Mouse (Mus musculus) CD4-positive, CD25-positive, alpha-beta regulatory T cell, adult 4 months (primary cell): ENCODE measurements around the gene Gpr108. TPM values are rescaled to one million over a fixed set of nuclear protein-coding genes. Genes with fewer than 3 reads are reported as not detected.
"Not testable (repeated sequence)": the region's sequence is repeated elsewhere in the genome, so short reads cannot be mapped to it uniquely, and the experiment has no call there.

Experiments
- ATAC-seq: one replicate; pipeline ENCODE4 v1.8.0; 2017
- polyA plus RNA-seq, 2 experiments: library from polyadenylated mRNA; unstranded; fragments of 100-300 nt; shearing (Covaris generic); gene quantifications; one replicate each; pipeline ENCODE4 v1.2.1; 2017

Gene Gpr108
- 10 to 100 TPM; 62.0 to 94.4 TPM for polyA plus RNA-seq

DNA sequence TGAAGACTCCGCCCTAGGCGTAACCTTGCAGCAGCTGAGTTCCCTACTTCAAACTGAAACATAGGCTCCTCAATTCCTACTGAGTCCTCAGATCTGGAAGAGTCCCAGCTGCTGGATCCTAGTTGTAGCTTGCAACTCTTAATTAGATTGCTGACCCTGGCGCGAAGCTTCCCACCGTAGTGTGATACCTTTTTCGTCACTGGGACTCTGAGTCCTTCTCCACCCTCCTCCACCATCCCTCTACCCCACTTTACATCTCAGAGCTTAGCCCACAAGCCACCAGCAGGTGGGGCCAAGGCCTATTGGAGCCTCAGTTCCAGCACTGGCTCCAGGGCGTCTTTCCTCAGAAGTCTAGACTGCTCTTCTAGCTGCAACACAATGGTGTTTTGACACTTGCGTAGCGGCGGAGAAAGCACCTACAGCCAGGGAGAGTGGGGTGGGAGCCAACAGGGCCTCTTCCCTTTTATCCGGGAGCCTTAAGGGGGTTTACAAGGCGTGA is at the start of gene Gpr108:
Gene Gpr108 (minus strand): TSS at position 246 of the 499 bp plus-strand sequence.
- ATAC-seq = peak; percentile 62

DNA sequence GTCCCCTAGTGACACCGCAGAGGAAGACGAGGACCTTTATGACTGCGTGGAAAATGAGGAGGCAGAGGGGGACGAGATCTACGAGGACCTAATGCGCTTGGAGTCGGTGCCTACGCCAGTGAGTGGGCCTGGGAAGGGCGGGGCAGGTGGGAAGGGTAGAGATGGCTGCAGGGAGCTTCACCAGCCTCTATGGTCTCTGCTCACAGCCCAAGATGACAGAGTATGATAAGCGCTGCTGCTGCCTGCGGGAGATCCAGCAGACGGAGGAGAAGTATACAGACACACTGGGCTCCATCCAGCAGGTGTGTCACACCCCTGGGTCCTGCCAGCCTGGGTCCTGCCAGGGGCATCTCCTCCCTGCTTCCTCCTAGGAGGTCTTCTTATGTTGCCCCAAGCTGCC is 48.8 kb upstream of the Gpr108 start:
- ATAC-seq = no peak

DNA sequence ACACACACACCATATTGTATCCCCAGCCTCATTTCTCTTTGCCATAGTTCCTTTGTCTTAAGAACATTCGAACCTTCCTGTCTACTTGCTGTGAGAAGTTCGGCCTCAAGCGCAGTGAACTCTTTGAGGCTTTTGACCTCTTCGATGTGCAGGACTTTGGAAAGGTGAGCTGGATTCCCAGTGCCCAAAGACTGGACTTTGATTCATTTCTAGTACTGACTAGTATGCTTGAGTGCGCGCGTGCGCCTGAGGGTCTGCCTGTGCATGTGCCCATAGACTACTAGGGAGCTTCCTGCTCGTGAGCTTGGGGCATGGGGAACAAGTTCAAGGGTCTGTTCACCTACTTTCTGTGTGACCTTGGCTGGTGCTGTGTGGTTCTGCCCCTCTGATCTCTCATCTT is 47.7 kb upstream of the Gpr108 start:
- no peak for ATAC-seq

DNA sequence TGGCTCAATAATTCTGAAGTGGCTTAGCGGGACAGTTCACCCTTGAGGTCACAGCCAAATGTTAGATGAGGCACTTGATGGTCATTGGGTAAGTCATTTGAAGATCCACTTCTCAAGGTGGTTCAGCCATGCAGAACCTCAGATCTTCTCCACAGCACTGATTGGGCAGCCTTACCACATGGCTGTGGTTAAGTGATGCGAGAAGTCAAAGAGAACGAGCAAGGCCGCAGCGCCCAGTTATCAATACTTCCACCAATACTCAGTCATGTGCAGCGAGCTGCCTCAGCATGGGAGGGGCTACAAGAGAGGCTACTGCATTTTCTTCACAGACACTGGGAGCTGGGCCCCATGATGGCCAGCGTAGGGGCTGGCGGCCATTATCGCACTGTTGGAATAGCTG is 44.7 kb upstream of the Gpr108 start:
- ATAC-seq = no peak

DNA sequence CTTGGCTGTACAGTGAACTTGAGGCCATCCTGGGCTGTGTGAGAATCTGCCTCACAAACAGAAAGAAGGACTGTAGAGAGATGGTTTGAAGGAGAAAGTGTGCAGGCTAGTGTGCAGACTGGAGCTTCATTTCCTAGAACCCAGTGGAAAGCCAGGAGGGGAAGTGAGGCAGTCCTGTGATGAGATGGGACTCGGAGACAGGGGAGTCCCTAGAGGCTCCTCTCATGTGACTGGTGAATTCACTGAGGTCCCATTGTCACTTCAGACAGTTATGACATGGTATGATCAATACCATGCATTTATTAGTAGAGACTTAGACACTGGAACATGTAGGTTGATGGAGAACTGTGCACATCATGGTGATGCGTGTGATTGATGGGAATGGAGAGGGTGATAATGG is 44.1 kb upstream of the Gpr108 start:
- no peak for ATAC-seq

DNA sequence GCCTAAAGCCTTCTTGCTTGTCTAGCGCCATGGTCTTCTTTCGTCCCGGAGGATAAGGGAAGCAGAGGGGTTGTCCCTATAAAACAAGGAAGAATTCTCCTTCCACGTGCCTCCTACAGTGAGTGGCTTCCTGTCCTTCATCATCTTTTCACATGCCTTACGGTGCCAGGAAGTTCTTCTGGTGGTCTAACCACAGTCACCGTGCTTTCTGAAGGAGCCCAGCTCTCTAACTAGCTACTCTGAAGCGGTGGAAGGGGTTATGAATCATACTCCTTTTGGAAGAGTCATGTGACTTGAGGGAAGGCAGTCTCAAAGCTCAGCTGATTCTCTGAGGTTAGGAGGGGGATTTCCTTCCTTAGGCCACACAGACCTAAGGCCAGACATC is 42.4 kb upstream of the Gpr108 start:
- peak; percentile 55 for ATAC-seq

DNA sequence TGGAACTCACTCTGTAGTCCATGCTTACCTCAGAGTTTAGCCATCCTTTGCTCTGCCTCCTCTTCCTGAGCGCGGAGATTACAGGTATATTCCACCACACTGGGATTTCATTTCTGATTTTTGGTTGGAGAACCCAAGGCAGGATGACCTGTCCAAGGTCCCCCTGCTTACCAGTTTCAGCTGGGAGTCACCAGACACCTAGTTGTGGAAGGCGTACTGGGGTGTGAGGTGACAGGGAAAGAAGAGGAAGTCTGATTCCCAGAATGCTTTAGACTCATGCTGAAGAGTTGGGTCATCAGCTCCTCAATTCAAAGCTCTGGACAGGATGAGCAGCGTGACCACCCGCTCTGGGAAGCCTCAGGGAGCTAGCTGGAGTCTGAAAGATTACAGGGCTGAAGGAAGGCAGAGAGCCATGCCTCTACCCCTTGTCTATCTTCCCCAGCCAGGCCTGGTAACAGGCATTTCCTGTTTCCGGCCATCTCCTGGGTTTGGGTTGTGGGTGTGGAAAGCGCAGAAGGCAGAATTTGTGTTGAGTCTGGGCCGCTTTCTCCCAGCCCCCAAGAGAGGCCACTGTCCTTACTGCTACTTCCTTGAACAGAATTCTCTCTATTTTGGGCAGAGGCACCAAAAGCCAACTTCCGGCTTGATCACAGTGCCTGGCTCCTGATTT is 41.9 kb upstream of the Gpr108 start:
- peak; percentile 63 for ATAC-seq

DNA sequence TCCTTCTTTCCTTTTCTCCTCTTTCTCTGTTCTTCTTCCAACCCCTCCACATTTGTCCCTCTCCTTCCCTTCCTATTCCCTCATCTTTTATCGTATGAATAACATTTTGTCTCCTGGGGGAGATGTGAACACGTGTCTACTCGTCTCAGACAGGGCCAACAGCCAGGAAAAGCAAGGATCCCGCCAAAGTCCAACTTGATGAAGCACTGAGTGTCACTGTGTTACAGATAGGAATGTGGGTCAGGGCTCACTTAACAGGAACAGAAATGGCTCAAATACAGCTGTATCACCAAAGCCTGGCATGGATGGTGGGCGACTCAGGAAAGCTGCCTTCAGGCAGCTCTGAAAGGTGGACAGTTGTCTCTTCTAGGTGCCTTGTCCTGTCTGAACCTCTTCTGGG is 41.0 kb upstream of the Gpr108 start:
- no peak for ATAC-seq

DNA sequence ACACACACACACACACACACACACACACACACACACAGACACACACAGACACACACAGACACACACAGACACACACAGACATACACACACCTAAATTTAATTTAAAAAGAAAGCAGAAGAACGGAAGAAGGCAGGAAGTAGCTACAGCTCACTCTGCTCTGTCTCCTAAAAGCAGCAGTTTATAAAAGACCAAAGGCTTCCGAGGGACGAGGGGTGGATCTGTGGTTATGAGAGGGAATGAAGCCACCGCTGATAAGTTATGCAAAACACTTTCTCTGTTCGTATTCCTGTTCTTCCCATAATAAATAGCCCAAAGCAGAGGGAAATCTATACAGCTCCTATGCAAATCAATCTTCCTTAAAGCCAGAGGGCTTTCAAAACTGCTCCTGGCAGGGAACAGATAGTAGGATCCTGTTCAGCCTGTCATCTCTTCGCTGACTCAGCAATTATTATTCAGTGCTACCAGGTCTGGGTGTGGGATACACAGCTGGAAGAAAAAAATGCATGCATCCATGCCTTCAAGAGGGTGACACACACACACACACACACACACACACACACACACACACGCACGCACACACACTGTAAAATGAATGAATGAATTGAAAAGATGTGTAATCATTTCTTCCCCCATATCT is 38.6 kb upstream of the Gpr108 start:
- ATAC-seq = peak; percentile 68

DNA sequence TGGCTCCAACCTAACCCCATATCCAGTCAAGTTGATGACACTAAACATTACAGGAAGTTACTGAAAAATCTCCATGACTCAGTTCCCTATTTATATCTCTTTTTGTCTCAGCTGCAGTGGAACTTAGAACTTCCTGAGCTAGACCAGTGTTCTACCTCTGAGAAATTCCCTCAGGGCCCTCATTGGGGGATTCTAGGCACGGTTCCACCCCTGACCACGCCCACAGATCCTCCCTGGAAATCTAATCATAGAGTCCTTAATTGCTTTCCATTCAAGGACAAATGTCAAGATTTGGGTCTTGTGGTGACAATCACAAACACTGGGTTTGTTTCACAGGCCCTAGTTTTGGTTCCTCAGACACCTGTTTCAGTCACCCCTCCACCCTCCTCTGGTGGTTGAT is 36.8 kb upstream of the Gpr108 start:
- no peak for ATAC-seq

DNA sequence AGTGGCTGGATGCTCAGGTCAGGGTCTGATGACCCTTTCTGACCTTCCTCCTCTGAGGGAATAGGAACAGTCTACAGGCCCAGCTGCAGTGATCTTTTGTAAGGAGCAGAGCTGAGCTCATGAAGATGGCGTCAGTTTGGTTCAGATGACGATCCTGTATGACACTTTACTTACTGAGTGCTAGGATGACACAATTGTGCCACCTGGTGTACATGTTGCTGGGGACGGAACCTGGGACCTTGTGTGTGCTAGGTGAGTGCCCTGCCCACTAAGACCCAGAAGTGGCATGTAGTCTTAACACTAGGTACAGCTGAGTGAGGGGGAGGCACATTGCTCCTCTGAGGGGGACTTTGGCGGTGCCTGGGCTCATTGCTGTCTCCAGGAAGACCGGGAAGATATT is 35.7 kb upstream of the Gpr108 start:
- ATAC-seq = no peak

DNA sequence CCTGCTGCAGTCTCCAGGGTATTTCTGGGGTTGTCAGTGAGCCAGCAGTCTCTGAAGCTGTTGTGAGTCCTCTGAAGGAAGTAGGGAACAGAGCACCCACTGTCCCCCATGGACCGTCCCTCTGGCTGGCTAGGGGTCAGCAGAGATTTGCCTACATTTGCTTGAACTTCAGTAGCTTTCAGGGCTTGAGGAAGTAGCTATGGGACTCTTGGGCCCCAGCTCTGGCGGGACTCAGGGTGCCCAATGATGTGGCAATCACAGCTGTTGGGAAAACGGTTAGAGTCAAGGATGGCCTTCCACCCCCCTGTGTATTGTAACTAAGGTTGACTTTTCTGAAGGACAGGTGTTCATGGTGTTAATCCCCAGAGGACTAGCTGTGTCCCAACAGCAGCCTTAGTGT is 32.2 kb upstream of the Gpr108 start:
- no peak for ATAC-seq

DNA sequence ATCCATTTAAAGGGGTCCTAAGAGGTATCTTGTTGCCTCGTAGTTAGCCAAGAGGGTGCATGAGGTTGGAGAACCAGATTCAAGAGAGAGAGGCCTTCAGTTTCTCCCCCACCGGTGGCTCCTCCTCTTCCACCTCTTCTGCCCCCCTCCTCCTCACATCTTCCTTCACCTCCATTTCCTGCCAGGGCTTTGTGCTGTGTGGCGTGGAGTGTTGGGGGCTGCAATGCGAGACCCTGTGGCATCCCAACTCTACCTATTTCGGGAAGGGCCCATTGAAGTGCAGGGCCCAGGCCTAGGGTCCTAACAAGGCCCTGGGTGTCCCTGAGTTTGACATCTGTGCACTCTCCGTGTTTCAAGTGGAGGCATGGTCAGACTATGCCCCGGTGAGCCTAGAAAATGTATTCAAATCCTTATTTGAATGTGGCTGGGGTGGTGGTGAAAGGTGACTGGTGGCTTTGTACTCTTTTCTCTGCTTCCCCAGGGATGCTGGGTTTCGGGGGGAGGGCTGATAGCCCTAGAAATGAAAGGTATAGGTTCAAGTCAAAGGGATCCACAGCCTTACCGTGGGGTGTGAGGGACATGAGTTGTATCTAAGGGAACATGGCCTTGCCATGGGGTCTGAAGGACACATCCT is 31.5 kb upstream of the Gpr108 start:
- peak; percentile 53 for ATAC-seq

DNA sequence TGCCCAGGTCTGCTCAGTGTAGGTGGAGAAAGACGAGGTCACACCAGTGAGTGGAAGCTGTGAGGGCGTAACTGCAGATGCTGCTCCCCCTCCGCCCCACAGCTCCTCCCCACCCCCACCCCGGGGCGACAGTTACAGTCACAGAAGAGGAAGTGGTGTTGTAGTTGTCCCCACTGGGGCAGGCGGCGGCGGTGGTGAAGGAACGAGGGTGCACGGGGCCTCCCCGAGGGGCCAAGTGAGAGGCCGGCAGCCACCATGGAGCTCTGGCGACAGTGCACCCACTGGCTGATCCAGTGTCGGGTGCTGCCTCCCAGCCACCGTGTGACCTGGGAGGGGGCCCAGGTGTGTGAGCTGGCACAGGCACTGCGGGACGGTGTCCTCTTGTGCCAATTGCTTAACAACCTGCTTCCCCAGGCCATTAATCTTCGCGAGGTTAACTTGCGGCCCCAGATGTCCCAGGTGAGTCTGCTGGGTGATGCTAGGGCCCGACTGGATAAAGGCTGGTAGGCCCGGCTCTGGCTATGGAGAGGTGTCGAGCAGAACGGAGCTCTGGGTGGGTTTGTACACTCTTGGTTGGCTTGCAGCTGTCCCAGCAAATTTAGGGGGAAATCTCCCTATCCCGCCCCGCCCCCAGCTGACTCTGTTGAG is 30.8 kb upstream of the Gpr108 start, which contains the start of gene Vav1:
Gene Vav1 (plus strand): TSS at position 158 of the 648 bp plus-strand sequence.
- ATAC-seq = peak; percentile 60

DNA sequence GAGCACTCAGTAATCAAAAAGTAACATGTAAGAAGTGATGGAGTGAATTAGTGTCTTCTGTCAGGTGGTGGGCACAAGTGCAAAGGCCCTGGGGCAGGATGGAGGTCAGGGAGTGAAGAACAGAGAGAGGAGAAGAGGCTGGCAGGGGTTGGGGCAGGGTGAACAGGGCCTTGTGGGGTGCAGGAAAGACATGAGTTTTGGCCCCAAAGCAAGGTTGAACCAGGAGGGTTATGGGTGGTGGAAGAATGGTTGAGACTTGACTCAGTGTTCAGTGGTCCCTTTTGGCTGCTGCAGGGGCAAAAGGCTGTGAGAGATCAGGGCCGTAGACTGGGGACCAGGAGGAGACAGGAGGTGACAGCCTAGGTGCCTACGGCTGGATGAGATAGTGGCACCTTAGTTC is 30.3 kb upstream of the Gpr108 start:
- ATAC-seq = no peak

DNA sequence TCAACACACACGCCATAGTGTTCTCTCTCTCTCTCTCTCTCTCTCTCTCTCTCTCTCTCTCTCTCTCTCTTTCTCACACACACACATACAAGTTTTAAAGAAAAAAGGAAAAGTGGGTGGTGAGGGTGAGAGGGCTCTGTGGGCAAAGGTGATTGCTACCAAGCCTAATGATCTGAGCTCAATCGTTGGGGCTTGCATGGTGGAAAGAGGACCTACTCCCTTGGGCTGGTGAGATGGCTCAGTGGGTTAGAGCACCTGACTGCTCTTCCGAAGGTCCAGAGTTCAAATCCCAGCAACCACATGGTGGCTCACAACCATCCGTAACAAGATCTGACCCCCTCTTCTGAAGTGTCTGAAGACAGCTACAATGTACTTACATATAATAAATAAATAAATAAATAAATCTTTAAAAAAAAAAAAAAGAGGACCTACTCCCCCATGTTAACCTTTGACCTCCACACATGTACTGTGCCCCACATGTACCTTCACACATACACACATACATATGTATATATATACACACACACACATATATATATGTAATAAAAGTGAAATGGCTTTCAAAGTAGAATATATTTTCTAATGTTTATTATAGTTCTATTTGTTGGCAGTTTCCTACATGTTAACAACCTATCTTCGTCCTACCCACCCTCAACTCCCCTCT is 29.5 kb upstream of the Gpr108 start:
- not testable (repeated sequence) for ATAC-seq

DNA sequence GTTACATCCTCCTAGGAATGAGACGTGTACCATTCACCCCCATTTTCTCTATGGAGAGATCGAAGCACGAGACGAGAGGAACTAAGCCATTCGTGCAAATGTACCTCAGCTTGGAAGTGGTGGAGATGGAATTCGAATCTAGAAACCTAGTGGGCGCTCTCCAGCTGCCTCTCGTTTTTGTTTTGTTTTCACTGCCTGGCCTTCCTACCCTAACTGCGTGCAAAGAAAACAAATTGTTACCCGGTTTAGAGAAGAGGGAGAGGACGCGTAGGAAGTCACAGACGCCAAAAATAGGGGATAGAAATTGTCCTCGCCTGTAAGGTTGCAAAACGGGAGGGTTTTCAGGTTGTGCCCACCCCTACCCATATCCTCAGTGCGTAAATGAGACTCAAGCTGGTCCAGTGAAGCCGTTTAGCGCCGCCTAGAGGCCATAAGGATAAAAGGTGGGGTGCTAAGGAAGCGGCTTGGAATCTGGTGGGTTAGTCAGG is 28.4 kb upstream of the Gpr108 start:
- ATAC-seq = peak; percentile 32

DNA sequence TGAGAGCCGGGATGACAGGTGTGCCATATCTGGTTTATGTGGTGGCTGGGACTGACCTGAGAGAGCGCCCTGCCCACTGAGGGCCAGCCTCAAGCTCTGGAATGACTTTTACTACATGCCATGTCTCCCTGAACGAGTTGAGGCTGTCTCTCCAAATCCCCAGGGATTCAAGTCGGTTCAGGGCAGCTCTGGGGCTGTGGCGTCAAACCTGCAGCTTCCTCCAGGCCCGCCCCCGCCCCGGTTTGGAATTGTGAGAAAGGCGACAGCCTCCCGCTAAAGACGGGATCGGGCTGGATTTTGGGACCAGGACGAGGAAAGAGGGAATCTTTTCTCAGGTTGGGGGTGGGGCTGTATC is 27.7 kb upstream of the Gpr108 start:
- ATAC-seq = no peak

DNA sequence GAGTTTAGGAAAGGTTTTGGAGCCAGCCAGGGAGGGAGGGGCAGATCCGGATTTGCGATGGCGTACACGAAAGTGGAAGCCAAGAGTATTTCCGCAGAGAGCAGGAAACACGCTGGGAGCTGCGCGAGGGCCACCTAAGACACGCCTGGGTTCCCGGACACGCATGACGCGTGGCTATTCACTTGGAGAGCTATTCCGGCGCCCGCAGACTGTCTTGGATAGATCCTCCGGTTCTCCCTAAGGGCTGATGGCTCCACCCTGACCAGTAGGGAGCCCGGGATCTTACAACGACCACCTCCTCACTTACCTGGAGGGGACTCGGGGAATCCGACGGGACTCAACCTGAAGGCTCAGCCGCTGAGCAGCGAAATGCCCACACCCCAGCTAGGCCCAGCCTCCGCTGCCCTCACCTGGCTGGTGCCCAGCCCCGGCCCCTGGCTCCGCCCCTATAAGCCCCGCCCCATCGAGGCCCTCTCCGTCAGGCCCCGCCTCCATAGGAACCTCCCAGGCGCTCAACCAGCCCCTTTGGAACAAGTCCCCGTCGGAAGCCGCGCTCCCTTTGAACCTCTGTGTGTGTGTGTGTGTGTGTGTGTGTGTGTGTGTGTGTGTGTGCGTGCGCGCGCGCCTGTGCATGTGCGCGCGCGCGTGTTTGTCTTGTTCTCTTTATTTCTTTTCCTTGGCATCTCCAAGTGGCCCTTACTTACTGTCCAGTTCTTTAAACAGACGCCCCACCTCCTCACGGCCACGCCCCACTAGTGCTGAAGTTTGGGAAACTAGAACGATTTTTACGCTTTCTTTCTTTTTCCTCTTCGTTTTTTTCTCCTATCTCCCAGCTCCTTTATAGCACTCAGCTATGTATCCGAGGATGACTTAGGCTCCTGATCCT is 27.1 kb upstream of the Gpr108 start:
- peak; percentile 66 for ATAC-seq

DNA sequence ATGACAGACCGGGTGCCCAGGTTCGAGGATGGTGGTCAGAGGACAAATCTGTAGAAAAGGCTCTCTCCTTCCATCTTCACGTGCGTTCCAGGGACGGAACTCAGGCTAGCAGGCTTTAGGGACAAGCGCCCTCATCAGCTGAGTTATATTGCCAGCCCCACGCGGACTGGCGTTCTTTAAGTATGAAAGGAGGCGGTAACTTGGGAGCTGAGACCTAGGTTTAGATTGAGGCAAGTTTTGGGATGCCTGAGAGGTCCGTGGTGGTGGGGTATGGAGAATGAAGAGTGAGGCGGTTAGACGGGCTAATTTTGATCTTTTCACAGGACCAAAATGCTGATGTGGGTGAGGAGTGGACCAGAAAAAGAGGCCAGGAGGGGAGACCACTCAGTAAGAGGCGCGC is 26.4 kb upstream of the Gpr108 start:
- no peak for ATAC-seq

DNA sequence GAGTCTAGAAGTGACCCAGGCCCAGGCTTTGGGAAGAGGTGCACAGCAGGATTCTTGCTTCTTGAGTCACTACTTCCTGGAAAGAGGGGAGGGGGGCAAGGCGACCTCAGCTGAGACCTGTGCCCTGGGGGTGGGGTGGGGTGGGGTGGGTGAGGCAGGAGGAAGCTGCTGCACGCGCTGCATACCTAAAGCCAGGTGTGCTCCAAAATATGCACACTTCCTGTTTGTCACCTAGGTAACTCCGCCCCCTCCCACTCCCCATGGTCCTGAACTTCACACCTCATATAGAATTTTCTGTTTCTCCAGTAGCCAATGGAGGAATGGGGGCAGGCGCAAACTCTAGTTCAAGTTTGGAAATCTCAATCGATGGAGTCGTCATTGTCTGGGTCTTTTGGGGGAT is 25.6 kb upstream of the Gpr108 start:
- ATAC-seq = no peak

DNA sequence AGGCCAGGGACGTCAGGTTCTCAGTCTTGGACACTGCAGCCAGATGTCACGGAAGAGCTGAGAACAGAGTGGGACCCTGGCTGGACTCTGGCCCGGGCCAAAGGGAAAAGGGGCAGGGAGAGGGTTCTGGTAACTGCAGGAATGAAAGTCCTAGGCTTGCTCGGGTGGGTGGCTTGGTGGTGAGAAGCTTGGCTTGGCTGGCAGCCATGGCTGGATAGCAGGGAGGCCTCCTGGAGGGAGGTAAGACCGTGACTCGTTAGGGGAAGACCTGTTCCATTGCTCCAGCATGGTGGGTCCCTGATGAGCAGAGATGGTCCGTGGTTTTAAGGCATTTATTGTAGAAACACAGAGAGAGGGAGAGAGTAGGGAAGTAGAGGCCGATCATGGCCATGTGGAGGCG is 23.1 kb upstream of the Gpr108 start:
- no peak for ATAC-seq
